Mouse (Mus musculus): ENCODE measurements around the gene Hist1h2bj. TPM values are rescaled to one million over a fixed set of nuclear protein-coding genes. Genes with fewer than 3 reads are reported as not detected.

Hist1h2bj gene
- total RNA-seq, 2 experiments from 2014 or later: 2.4 to 2.7 TPM

DNA sequence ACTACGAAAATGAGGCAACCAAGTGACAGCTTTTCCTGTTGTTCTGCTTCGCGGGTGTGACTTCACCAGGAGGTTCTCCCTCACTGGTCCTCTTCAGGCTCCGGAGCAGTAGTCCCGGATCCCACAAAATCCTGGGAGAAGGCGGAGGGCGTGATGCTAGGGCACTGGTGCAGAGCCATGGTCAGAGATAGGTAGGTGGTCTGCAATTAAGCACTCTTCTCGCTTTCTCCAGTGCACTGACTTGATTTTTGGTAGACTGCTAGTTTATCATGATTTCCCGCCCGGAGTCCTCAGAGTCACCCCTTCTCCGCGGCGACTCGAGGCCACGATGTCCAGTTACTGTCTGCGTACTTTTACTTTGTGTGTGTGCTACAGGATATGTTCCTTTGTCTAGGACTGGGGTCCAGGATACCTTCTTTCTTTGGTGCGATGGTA lies 28.6 kb upstream of the Hist1h2bj start:
- DNase-seq (ENCODE audit: low spot score): no peak

DNA sequence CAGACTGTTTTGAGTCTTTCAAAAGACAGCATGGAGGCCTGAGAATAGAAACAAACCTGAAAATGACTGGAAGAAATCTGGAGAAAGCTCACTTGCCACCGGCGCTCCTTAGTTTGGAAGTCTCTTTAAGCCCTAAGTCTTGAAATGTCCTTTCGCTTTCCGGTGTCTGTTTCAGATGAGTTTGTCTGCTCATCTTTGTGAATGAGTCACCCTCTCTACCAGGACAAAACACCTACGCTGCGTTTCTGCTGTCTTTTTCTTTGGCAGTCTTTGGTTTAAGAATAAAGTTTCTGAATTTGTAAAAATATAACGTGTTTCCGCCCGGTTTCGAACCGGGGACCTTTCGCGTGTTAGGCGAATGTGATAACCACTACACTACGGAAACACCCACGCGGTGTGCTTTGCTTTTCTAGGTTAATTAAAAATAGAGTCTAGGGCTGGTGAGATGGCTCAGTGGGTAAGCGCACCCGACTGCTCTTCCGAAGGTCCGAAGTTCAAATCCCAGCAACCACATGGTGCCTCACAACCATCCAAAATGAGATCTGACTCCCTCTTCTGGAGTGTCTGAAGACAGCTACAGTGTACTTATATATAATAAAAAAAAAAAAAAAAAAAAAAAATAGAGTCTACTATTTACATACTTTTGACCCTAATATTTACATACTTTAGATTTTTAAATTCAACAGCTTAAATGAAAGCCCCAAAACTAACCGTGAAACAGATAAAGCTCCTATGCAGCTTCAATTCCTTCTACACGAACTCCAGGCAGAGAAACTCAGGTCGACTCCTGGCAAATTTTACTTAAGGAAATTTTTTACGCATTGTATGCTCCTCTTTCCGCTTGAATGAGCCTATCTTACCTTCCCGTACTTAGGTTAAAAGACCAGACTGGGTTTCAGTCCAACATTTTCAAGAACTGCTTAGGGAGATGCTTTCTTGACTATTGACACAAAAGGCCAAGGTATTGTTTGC lies 27.2 kb upstream of the Hist1h2bj start:
- DNase-seq (ENCODE audit: low spot score): peak; percentile 74

DNA sequence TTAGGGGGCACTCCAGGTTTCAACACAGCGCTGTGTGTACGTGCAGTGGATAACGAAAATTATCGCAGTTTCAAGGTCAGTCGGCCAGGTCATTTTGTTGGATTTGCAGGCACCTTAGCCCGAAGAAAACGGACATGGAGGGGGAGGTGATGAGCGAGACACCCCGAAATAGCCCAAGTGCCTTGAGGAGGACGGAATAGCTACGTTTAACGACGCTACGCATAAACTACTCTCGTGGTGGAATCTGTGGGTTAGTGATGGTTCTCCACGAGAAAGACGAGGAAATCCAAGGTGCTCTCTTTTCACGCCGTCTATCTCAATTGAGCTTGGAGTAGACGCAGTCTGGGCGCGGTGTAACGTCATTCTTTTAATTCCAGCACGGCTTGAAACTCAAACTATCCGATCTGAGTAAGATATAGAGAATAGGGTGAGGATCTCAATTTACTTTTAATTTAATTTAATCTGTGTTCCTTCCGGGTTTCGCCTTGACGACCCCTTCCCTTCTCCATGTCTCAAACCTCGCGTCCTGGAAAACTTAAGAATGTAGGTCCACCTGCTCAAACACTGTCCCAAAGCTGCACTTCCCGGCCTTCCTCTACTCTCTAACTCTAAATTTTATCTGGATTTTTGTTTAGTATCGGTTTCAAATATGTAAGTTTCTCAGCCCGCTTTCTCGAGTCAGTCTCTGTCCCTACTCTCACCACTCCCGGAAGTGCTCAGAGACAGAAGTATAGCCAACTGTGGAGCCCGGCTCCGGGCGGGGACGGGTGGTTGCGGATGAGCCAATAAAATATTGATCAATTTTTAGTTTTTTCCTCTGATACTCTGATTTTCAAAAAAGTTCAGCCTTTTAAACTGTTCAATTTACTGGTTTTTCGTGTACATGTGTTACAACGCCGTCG lies 22.8 kb upstream of the Hist1h2bj start:
- DNase-seq (ENCODE audit: low spot score): no peak

DNA sequence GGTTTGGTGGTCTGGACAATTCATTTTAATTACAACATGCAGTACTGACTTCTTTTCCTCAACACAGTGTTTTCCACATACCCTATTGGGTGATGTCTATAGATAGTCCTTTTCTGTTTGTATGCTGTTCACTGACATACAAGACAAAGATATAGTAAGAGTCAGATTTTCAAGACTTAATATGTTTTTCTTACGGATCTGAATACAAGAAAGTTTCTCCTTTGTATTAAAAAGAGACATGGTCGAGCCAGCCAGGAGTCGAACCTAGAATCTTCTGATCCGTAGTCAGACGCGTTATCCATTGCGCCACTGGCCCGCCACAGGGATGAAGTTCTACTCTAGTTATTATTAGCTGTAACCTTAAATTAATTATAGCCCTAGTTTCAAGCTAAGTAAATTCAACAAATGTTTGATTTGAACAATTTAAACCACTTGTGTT lies 22.1 kb upstream of the Hist1h2bj start:
- peak; percentile 81 for DNase-seq (ENCODE audit: low spot score)

DNA sequence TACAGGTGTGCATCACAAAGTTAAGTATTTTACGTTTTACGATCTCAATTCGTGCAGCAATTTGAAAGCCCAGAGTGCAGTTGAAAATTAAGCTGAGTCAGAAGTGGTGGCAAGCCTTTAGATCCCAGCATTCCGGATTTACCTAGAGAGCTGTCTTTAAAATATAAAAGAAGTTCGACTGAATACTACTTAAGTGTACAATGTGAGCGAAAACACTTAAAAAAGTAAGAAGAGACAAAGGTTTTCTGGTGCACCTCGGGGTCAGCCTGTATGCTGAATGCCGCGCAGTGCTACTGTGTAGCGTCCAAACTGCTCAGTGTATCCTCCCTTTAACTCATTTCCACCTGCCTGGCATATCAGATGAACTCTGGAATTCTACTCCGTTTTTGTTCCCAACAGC lies 21.4 kb upstream of the Hist1h2bj start:
- DNase-seq (ENCODE audit: low spot score): no peak

DNA sequence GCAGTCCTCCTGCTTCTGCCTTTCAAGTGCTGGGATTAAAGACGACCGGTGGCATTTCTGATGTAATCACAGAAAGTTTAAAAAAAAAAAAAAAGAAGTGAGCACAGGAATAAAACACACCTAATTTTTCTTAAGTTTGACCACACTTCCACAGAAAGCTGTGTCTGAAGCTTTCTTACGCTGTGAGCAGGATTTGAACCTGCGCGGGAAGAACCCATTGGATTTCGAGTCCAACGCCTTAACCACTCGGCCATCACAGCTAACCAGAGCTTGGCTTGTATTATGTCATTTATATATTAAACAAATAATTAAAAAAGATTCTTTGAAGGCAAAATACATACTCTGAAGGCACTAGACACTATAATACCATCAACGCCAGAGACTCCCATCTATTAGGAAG lies 20.8 kb upstream of the Hist1h2bj start:
- peak; percentile 86 for DNase-seq (ENCODE audit: low spot score)

DNA sequence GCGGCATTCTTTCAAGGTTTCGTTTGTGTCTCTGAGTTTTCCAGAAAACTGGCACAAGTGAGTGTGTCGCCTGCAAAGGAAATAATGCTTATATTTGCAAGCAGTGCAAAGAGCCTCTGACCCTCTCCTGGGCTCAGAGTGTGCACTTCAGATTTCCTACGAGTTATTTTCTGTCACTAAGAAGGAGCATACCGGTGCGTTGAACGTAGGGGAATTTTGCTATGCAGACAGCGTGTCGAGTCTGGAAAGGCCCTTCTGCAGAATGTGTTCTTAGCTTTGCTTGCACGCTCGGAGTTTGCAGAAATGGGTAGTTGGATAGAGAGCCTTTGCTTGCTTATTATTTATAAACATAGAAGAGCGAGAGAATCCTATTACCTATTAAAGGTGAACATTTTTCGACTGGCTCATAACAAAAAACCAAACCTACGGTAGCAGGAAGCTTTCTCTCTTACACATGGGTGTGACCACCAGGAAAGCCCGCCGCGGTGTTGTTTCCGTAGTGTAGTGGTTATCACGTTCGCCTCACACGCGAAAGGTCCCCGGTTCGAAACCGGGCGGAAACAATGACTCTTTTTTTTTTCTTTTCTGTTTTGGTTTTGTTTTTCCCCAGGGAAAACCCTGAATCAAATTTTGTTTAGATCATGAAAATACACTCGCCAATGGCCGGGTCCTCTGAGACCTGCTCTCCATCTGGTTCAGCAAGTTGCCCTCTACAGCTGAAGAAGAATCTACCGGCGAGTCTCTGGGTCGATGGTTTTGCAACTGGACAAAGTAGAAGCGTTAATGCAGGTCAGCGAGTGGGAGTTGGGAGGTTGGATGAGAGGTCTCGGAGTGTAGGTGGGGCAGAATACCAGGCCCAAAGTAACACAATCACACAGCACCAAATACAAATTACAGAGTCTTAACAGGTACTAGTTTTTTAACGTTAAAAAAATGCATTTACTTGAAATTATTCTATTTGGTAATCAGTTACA lies 16.7 kb upstream of the Hist1h2bj start:
- peak; percentile 79 for DNase-seq (ENCODE audit: low spot score)

DNA sequence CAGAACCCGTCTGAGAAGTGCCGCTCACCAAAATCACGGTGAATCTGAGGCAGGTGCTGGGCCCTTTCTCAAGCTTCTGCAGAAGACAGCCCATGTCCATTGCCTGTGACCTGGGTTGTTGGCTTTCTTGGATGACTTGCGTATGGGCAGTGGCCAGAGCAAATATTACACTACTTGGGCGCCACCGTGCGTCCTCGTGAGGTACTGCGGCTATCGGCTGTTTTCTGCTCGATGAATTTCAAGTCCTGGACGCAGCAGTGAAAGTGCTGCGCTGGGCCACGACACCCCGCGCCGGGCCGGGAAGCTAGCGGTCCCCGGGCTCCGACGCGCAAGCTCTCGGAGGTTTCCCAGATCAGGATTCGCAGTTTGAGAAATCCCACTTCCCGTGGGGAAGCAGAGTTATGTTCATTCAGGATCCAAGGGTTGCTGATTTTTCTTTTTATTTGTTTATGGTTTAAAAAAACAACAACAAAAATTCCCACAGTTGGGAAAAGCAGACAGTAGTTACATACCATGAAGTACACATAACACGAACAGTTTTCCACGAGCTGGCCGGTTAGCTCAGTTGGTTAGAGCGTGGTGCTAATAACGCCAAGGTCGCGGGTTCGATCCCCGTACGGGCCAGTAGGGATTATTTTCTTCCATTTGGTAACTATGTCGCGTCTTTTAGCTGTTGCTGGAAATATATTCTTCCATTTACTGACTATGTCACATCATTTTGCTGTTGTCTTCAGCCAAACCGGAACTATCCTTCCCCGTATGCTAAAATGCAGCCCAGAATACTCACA lies 14.1 kb upstream of the Hist1h2bj start:
- DNase-seq (ENCODE audit: low spot score): peak; percentile 97

DNA sequence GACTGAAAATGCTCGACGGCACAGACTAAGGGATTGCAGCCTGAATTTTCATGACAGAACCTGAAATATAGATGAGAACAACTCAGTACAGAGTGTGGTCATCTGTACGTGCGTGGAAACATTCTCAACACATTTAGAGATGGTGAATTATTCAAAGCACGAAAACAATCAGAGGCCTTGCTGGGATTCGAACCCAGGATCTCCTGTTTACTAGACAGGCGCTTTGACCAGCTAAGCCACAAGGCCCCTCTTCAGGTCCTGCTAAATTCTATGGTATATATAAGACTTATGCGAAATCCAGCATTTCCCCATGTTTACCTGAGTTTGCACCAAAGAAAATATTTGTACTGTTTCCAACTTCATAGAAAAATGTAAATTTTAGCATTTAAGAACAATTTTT lies 13.1 kb upstream of the Hist1h2bj start:
- no peak for DNase-seq (ENCODE audit: low spot score)

DNA sequence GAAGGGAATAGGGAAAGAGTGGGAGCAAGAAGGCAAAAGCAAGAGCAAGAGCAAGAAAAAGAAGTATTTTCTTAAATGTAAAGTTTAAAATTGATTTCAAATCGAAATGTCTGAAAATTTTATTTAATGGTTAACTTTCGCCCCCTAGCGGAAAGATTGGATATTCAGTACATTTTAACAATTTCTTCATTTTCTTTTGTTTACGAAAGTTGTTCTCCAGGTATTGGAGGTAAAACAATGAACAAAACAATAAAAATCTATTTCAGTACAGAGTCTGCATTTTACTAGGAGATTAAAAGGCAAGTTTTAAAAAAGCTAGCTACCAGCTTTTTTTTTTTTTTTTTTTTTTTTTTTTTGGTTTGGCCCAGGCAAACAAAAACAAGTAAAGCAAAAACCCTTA lies 12.5 kb upstream of the Hist1h2bj start:
- DNase-seq (ENCODE audit: low spot score): no peak

DNA sequence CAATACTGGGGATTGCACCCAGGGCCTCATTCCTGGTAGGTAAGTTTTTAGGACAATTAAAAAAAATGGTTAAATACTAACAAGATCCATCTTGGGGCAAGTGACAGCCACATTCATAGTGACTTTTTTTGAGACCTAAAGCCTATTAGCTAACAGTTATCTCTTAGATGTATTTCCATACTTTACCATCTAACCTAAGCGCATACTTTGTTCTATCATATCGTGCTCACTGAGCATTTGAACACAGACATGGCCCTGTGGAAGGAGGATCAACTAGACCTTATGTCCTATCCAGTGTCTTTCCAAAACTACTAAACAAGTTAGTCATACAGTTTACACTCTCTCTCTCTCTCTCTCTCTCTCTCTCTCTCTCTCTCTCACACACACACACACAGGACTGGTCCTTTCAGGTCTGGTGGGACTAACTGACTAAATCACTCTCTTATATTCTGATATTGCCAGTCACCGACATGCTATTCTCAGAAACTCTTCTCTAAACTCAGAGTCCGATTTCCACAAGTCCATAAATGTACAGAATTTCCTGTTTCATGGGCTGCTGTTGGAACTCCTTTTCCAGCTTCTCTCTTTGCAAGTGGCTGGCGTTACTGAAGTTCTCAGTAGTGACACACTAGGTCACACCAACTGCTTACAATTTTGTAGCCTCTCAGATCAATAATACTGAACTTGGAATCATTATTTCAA lies 9.1 kb upstream of the Hist1h2bj start:
- DNase-seq (ENCODE audit: low spot score): no peak

DNA sequence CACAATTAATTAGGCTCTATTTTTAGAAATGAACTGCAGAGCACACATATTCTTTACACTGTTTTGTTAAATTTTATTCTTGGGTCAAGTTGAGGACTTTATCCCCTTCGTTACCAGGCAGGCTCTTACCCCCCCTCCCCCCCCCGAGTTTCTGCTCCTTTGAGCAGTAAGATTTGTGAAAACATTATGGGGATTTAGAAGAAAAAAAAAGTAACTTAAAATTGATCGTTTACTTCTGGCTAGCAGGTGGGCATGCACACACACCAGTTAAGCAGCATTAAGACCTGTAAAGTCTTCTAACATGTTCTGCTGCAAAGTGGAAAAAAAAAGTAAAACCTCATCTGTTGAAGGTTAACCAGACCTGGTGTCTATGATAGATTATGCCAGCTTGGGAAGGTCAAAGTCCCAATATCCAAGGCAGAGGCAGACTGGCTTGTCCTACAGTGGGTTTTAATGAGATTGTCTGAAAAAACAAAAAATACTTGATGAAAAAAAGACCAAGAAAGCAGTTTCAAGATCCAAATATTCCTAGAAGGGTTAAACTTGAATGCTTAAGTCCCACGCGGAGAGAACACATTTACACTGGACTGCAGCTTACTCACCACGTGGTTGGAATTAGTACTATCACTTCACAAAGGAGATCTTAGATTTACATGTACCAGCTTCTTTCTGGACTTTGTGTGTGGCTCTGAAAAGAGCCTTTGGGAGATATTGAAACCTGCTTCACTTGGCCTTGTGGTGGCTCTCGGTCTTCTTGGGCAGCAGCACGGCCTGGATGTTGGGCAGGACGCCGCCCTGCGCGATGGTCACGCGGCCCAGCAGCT lies 8.4 kb upstream of the Hist1h2bj start:
- DNase-seq (ENCODE audit: low spot score): no peak

DNA sequence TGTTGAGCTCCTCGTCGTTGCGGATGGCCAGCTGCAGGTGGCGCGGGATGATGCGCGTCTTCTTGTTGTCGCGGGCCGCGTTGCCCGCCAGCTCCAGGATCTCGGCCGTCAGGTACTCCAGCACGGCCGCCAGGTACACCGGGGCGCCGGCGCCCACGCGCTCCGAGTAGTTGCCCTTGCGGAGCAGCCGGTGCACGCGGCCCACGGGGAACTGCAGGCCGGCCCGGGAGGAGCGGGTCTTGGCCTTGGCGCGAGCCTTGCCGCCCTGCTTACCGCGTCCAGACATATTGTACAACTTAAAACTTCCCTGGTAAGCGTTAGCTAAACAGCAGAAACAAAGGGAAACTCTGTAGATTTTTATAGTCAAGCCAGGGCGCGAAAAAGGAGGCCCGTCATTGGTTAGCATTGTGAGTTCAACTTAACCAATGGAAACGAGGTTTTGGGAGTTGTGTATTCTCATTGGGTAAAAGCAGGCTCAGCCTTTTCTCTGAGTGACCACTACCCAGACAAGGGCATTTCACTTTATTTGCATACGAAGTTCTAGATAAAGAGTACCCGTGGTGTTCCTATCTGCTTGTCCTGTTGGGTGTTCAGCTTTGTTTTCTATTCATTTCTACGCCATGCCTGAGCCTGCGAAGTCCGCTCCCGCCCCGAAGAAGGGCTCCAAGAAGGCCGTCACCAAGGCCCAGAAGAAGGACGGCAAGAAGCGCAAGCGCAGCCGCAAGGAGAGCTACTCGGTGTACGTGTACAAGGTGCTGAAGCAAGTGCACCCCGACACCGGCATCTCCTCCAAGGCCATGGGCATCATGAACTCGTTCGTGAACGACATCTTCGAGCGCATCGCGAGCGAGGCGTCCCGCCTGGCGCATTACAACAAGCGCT lies 7.5 kb upstream of the Hist1h2bj start, which contains the start of the genes Hist1h2ah and Hist1h2bk:
Hist1h2ah (minus strand) TSS at position 302 of the 882 bp plus-strand sequence.
Hist1h2bk (plus strand) TSS at position 604 of the 882 bp plus-strand sequence.
- DNase-seq (ENCODE audit: low spot score): peak; percentile 85

DNA sequence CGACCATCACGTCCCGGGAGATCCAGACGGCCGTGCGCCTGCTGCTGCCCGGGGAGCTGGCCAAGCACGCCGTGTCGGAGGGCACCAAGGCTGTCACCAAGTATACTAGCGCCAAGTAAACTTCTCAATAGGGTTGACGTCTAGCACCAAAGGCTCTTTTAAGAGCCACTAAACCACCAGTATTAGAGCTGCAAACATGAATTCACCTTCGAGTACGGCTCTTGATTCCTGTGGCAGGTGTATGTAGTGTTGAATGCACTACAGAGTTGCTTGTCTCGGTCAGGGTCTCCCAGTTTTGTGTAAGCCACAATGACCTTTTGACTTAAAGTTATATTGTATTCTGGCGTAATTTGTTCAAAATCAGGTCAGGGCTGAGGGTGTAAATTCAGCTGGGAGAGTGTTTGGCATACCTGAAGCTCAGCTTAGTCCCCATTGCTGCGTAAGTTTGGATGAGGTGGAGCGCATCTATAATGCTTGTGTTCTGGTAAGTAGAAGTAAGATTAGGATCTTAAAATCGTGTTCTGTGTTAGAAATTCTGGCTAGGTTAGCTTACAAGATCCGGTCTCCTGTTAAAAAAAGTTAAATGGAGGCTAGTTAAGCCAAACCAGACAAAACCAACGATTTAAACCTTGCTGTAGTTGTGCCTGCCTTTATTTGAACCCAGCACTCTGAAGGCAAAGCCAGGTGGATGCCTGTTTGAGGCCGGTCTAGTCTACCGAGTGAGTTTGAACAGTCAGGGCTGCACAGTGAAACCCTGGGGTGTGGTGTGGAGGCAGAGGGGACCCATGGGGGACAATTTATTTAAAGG lies 6.7 kb upstream of the Hist1h2bj start:
- DNase-seq (ENCODE audit: low spot score): no peak

DNA sequence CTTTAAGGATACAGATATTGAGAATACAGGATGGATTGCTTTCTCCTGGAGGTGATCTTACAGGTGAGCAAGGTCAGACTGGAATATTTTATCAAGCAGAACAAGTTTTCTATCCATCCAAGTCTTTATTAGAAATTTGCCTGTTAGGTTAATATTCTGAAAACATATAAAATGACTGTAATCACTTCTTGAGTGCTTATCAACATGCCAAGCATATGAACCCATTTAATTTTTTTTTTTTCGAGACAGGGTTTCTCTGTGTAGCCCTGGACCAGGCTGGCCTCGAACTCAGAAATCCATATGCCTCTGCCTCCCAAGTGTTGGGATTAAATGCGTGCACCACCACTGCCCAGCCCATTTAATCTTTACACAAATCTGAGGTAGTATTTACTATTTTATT lies 6.0 kb upstream of the Hist1h2bj start:
- no peak for DNase-seq (ENCODE audit: low spot score)

DNA sequence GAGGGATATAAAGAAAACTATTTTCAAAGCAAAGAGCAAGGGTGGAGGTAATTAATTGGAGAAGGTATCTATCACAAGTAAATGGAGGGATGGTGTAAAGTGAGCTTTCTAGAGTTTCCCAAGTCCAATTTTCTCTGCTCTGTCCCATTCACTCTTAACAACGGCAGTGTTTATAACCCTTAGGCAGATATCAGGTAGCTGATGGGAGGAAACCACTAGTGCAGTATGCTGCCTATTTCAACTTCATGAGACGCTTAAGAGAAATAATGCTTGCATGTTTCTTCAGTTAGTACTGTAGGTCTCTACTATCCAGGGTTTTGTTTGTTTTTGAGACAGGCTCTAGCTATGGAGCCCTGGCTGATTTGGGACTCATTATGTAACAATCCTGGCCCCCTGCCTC lies 5.6 kb upstream of the Hist1h2bj start:
- DNase-seq (ENCODE audit: low spot score): no peak
